Mouse (Mus musculus) ES-E14 (cell line): ENCODE measurements around the gene Pbrm1. TPM values are rescaled to one million over a fixed set of nuclear protein-coding genes. Genes with fewer than 3 reads are reported as not detected.
A peak's percentile ranks its signal among the peaks of the same experiment; 100 is the strongest.

Experiments used
- DNase-seq: peaks from one replicate; pipeline ENCODE4 v3.0.0-alpha.2; 2013; ENCODE audit warnings: low read depth, low spot score
- H3K27ac ChIP-seq: 2 replicates; pipeline ENCODE4 v1.5.1; 2012; ENCODE audit warnings: low read depth, mild to moderate bottlenecking, low read length, moderate library complexity, mixed read lengths; ENCODE audit not compliant: poor library complexity, insufficient read depth, severe bottlenecking
- H3K36me3 ChIP-seq: 2 replicates; pipeline ENCODE4 v1.6.1; 2012; ENCODE audit warnings: mild to moderate bottlenecking, low read length, moderate library complexity, mixed read lengths; ENCODE audit not compliant: control insufficient read depth, poor library complexity, insufficient read depth, severe bottlenecking
- H3K4me1 ChIP-seq, 2 experiments: fragments of 150-350 bp in 1 of 2; sonication (generic) in 1 of 2; 2 replicates each; pipeline ENCODE4 v1.6.1; 2012; ENCODE audit warnings: low read length in 2 of 2, mild to moderate bottlenecking in 1 of 2, mixed read lengths in 1 of 2; ENCODE audit not compliant: control insufficient read depth in 2 of 2, insufficient read depth in 2 of 2, poor library complexity in 1 of 2
- H3K4me3 ChIP-seq, 2 experiments: fragments of 150-350 bp in 1 of 2; sonication (generic) in 1 of 2; 2 replicates each; pipeline ENCODE4 v1.5.1; 2012; ENCODE audit warnings: low read length in 2 of 2, low read depth in 1 of 2, mild to moderate bottlenecking in 1 of 2, mixed read lengths in 1 of 2; ENCODE audit not compliant: insufficient read depth in 1 of 2, poor library complexity in 1 of 2, severe bottlenecking in 1 of 2
- H3K9ac ChIP-seq: 2 replicates; pipeline ENCODE4 v1.6.1; 2012; ENCODE audit warnings: low read depth, mild to moderate bottlenecking, low read length, mixed read lengths; ENCODE audit not compliant: poor library complexity, insufficient read depth, severe bottlenecking
- H3K9me3 ChIP-seq: fragments of 150-350 bp; sonication (generic); 2 replicates; pipeline ENCODE4 v1.6.1; 2012; ENCODE audit warnings: low read depth, mild to moderate bottlenecking, low read length; ENCODE audit not compliant: control insufficient read depth, insufficient read depth
- CHD2 ChIP-seq: IDR thresholded peaks from 2 replicates; pipeline ENCODE4 v1.6.1; 2014; ENCODE audit warnings: mild to moderate bottlenecking, low read depth, low read length, inconsistent platforms
- HCFC1 ChIP-seq: IDR thresholded peaks from 2 replicates; pipeline ENCODE4 v1.6.1; 2012; ENCODE audit warnings: low read length, inconsistent platforms, borderline replicate concordance; ENCODE audit not compliant: insufficient read depth
- MAFK ChIP-seq: IDR thresholded peaks from 2 replicates; pipeline ENCODE4 v1.6.1; 2014; ENCODE audit warnings: mild to moderate bottlenecking, low read depth, low read length, inconsistent platforms; ENCODE audit not compliant: insufficient read depth
- ZC3H11A ChIP-seq: IDR thresholded peaks from 2 replicates; pipeline ENCODE4 v1.6.1; 2012; ENCODE audit warnings: low read depth, mild to moderate bottlenecking, inconsistent platforms, low read length, borderline replicate concordance
- ZNF384 ChIP-seq: IDR thresholded peaks from 2 replicates; pipeline ENCODE4 v1.6.1; 2012; ENCODE audit warnings: low read depth, low read length, inconsistent platforms
- in situ Hi-C, 2 experiments: fragments of 600-800 bp; cut with MboI; formaldehyde crosslinking; loops; one replicate each; pipeline ENCODE4 v1.15.1; 2025; ENCODE audit warnings: low sequenced_read_pairs in 2 of 2, inconsistent platforms in 1 of 2; ENCODE audit not compliant: unreplicated experiment in 2 of 2
- total RNA-seq: library from RNA; depleted of rRNA; stranded (reverse); fragments of 300-350 nt; gene quantifications from 2 replicates; pipeline ENCODE4 v1.2.3, GENCODE M21; 2012

The Pbrm1 gene
- total RNA-seq, 1 experiment: 58.9 TPM

DNA sequence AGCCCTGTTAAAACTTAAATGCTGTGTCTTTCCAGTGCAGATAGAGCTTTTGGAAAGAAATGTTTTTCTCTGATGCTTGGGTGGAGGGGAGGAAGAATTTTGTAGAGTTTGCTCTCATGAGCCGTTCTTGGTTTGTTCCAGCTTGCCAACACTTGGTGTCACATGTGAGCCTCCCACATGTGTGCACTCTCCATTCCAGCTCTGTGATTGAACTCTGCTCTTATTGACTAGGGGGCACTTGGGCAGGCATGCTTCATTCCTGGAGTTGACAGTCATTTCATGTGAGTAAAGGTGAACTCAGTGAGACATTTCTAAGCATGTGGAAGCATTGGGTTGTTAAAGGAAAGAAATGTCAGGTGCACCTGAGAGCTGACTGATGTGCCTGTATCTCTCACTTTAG lies 3.6 kb downstream of the Pbrm1 start:
- TF ChIP-seq HCFC1: no peak
- Histone ChIP-seq H3K4me1 (peaks cover 1 to 2% of the 10 kb centered on the region in 2 experiments; a peak in 2 of 4 replicates), H3K9me3 (no peaks in the 10 kb centered on the region), H3K27ac (no peak overlapping the region), H3K9ac (no peak overlapping the region; the same call in 1 of the 2 replicates), H3K36me3 (peaks cover 9% of the 10 kb centered on the region), H3K4me3 (no peak overlapping the region)
- no peak for DNase-seq
- in situ Hi-C loops: no loop called here

DNA sequence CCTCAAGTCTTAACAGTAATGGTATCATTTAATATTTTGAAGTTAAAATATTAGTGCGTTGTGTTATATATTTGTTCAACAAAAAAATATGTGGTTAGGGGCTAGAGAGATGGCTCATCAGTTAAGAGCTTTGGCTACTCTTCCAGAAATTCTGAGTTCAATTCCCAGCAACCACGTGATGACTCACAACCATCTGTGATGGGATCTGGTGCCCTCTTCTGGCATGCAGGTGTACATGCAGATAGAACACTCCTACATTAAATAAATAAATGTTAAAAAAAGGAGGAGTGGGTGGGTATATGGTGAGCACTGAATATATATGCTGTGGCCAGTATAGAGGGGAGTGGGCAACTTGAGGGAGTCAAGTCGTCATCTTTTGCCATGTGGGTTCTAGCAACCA lies 6.8 kb downstream of the Pbrm1 start:
- no peak for TF ChIP-seq CHD2
- no peak for TF ChIP-seq MAFK
- no peak for TF ChIP-seq ZNF384
- TF ChIP-seq HCFC1: no peak
- no peak for TF ChIP-seq ZC3H11A
- DNase-seq: no peak
- Histone ChIP-seq H3K9ac (no peak overlapping the region), H3K9me3 (no peaks in the 10 kb centered on the region), H3K4me1 (no peaks in the 10 kb centered on the region; a peak in 1 of 4 replicates), H3K4me3 (no peak overlapping the region), H3K27ac (no peak overlapping the region), H3K36me3 (peaks cover 9% of the 10 kb centered on the region)
- in situ Hi-C loops: no loop called here

DNA sequence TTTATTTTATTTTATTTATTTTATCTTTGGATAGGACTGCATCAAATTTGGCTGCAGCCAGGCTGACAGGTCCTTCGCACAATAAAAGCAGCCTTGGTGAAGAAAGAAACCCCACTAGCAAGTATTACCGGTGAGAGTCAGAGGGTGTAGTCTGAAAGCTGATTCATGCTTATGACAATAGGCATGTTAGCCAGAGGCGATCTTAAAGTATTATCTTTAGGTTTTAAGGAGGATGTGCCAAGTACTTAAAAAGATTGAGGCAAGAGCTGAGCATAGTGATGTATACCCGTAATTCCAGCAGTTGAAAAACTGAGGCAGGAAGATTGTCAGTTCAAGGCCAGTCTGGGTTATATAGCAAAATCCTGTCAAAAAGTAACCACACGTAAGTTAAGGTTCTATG lies 26.4 kb downstream of the Pbrm1 start:
- Histone ChIP-seq H3K36me3 (peaks cover 5% of the 10 kb centered on the region), H3K9me3 (no peaks in the 10 kb centered on the region), H3K9ac (no peak overlapping the region), H3K4me1 (no peaks in the 10 kb centered on the region), H3K27ac (no peak overlapping the region), H3K4me3 (no peak overlapping the region)
- DNase-seq: no peak
- TF ChIP-seq ZNF384 (no peak), HCFC1 (no peak), CHD2 (no peak), MAFK (no peak), ZC3H11A (no peak)
- in situ Hi-C loops: no loop called here

DNA sequence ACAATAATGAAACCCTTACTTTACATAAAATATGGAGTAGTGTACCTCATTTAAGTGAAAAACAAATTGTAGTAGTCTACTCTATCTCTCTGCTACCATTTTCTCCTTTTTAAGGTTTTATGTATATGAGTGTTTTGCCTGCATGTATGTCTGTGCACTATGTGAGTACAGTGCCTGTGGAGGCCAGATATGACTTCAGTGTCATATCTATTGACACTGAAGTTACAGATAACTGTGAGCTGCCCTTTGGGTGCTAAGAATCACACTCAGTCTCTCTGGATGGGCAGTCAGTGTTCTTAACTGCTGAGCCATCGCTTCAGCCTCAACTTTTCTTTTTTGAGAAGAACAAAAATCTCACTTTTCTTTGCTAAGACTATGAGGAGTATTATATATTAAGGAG lies 26.9 kb downstream of the Pbrm1 start:
- Histone ChIP-seq H3K27ac (no peak overlapping the region), H3K36me3 (peaks cover 8% of the 10 kb centered on the region), H3K9ac (no peak overlapping the region), H3K9me3 (no peaks in the 10 kb centered on the region), H3K4me3 (no peak overlapping the region), H3K4me1 (no peaks in the 10 kb centered on the region)
- in situ Hi-C loops: no loop called here
- no peak for DNase-seq
- TF ChIP-seq HCFC1: no peak
- no peak for TF ChIP-seq MAFK
- TF ChIP-seq ZC3H11A: no peak
- no peak for TF ChIP-seq CHD2
- TF ChIP-seq ZNF384: no peak

DNA sequence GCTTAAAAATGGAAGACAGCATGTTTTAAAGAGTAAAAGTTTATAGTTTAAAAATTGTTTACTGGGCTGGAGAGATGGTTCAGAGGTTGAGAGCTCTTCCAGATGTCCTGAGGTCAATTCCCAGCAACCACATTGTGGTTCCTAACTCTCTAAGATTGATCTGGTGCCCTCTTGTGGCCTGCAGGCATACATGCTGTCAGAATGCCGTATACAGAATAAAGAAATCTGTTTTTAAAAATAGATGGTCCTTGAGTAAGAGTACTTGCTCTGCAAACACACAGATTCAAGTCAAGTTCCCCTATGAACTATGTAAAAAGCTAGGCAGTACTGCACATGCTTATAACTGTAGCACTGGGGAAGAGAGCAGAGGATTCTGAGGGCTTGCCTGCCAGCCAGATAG lies 43.3 kb downstream of the Pbrm1 start:
- Histone ChIP-seq H3K9me3 (no peaks in the 10 kb centered on the region), H3K36me3 (peaks cover 13% of the 10 kb centered on the region), H3K9ac (no peak overlapping the region), H3K4me3 (no peak overlapping the region), H3K4me1 (no peaks in the 10 kb centered on the region), H3K27ac (no peak overlapping the region)
- DNase-seq: peak; percentile 21
- TF ChIP-seq CHD2 (no peak), MAFK (no peak), HCFC1 (no peak), ZC3H11A (no peak)
- in situ Hi-C loops: no loop called here
